Mouse (Mus musculus): ENCODE data around the gene Prrc2c. TPM values are rescaled to one million over a fixed set of nuclear protein-coding genes. Genes with fewer than 3 reads are reported as not detected.

Prrc2c gene
- polyA plus RNA-seq, 1 experiment from 2014 or later = 147 TPM

GRCm38 (mm10) chr1:162723610-162724009, 16.7 kb downstream of the Prrc2c start:
- no peaks in the 10 kb centered on the region for H3K9me3 ChIP-seq (ENCODE audit: control insufficient read depth, low read length)
- no peak for ATAC-seq (ENCODE audit: low read depth)
- H3K27ac ChIP-seq (ENCODE audit: low read length) = no peak overlapping the region
- H3K9ac ChIP-seq (ENCODE audit: low read length) = no peak overlapping the region
- peaks cover 15% of the 10 kb centered on the region for H3K36me3 ChIP-seq (ENCODE audit: control insufficient read depth, insufficient read depth, low read length)
- H3K4me3 ChIP-seq (ENCODE audit: low read length) = no peak overlapping the region
- no peaks in the 10 kb centered on the region for H3K27me3 ChIP-seq (ENCODE audit: control insufficient read depth, insufficient read depth, low read depth, low read length)
- H3K4me1 ChIP-seq (replicated peaks; ENCODE audit: control insufficient read depth, insufficient read depth, low read length) = no peaks in the 10 kb centered on the region
- no peak overlapping the region for H3K4me2 ChIP-seq (ENCODE audit: low read depth, low read length)

GRCm38 (mm10) chr1:162720645-162721044, 19.7 kb downstream of the Prrc2c start:
- no peak overlapping the region for H3K9ac ChIP-seq (ENCODE audit: low read length)
- no peaks in the 10 kb centered on the region for H3K4me1 ChIP-seq (replicated peaks; ENCODE audit: control insufficient read depth, insufficient read depth, low read length)
- H3K9me3 ChIP-seq (ENCODE audit: control insufficient read depth, low read length) = no peaks in the 10 kb centered on the region
- H3K27me3 ChIP-seq (ENCODE audit: control insufficient read depth, insufficient read depth, low read depth, low read length) = no peaks in the 10 kb centered on the region
- H3K4me3 ChIP-seq (ENCODE audit: low read length) = no peak overlapping the region
- no peak for ATAC-seq (ENCODE audit: low read depth)
- H3K36me3 ChIP-seq (ENCODE audit: control insufficient read depth, insufficient read depth, low read length) = peaks cover 32% of the 10 kb centered on the region
- H3K27ac ChIP-seq (ENCODE audit: low read length) = no peak overlapping the region
- 89% methylated on average over 2 of the region's 2 CpGs for WGBS
- no peak overlapping the region for H3K4me2 ChIP-seq (ENCODE audit: low read depth, low read length)

- Histone ChIP-seq H3K9ac (ENCODE audit: low read length) (no peak overlapping the region), H3K9me3 (ENCODE audit: control insufficient read depth, low read length) (no peaks in the 10 kb centered on the region), H3K4me3 (ENCODE audit: low read length) (no peak overlapping the region), H3K36me3 (ENCODE audit: control insufficient read depth, insufficient read depth, low read length) (peaks cover 40% of the 10 kb centered on the region), H3K27me3 (ENCODE audit: control insufficient read depth, insufficient read depth, low read depth, low read length) (no peaks in the 10 kb centered on the region), H3K4me1 (replicated peaks; ENCODE audit: control insufficient read depth, insufficient read depth, low read length) (no peaks in the 10 kb centered on the region), H3K4me2 (ENCODE audit: low read depth, low read length) (no peak overlapping the region), H3K27ac (ENCODE audit: low read length) (no peak overlapping the region)
- 65% methylated on average over 8 of the region's 8 CpGs for WGBS
- ATAC-seq (ENCODE audit: low read depth) = no peak
Observed at GRCm38 (mm10) chr1:162700389-162701066, 39.8 kb downstream of the Prrc2c start.

- H3K36me3 ChIP-seq (ENCODE audit: control insufficient read depth, insufficient read depth, low read length) = peaks cover 30% of the 10 kb centered on the region
- 92% methylated on average over 6 of the region's 6 CpGs for WGBS
- H3K9me3 ChIP-seq (ENCODE audit: control insufficient read depth, low read length) = no peaks in the 10 kb centered on the region
- no peak overlapping the region for H3K9ac ChIP-seq (ENCODE audit: low read length)
- H3K27ac ChIP-seq (ENCODE audit: low read length) = no peak overlapping the region
- ATAC-seq (ENCODE audit: low read depth) = no peak
- no peaks in the 10 kb centered on the region for H3K4me1 ChIP-seq (replicated peaks; ENCODE audit: control insufficient read depth, insufficient read depth, low read length)
- no peak overlapping the region for H3K4me3 ChIP-seq (ENCODE audit: low read length)
- H3K27me3 ChIP-seq (ENCODE audit: control insufficient read depth, insufficient read depth, low read depth, low read length) = no peaks in the 10 kb centered on the region
- H3K4me2 ChIP-seq (ENCODE audit: low read depth, low read length) = no peak overlapping the region
Observed at GRCm38 (mm10) chr1:162697866-162698265, 42.5 kb downstream of the Prrc2c start.

GRCm38 (mm10) chr1:162693721-162694120, 46.6 kb downstream of the Prrc2c start:
- Histone ChIP-seq H3K9me3 (ENCODE audit: control insufficient read depth, low read length) (no peaks in the 10 kb centered on the region), H3K9ac (ENCODE audit: low read length) (no peak overlapping the region), H3K4me2 (ENCODE audit: low read depth, low read length) (no peak overlapping the region), H3K4me1 (replicated peaks; ENCODE audit: control insufficient read depth, insufficient read depth, low read length) (no peaks in the 10 kb centered on the region), H3K27ac (ENCODE audit: low read length) (no peak overlapping the region), H3K36me3 (ENCODE audit: control insufficient read depth, insufficient read depth, low read length) (peaks cover 41% of the 10 kb centered on the region), H3K27me3 (ENCODE audit: control insufficient read depth, insufficient read depth, low read depth, low read length) (no peaks in the 10 kb centered on the region), H3K4me3 (ENCODE audit: low read length) (no peak overlapping the region)
- ATAC-seq (ENCODE audit: low read depth) = no peak
- 90% methylated on average over 2 of the region's 2 CpGs for WGBS

DNA sequence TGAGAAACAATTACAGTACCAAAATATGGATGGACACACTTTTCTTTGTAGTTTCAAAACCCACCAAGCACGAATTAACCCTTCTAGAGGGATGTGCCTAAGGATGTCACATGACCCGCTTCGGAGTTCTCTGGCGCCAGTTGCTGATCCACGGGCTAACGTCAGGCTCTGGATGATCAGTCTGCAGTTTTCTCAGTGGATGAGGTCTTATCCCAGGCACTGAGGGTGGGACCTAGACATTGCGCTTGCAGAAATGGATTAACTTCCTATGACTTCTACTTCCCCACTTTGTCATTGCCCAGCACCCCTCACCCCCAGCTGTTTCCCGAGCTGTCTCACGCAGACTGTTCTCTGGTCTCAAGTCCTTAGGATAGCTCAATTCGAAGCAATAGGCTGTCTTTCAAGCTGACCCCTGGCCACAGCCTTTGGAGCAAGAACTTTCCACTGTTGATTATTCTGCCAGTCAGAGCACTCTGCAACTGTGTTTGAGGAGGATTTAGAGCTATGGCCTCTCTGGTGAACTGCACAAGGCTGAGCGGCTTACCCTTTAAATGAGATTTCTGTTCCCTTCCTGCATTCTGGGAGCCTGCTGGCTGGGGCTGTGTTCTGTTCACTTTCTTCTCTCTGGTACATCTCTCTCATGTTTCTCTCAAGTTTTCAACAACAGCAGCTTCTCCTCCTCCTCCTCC, 74.7 kb downstream of the Prrc2c start:
- Histone ChIP-seq H3K4me2 (ENCODE audit: low read depth, low read length) (peak overlapping the region; percentile 67), H3K27ac (ENCODE audit: low read length) (no peak overlapping the region), H3K4me3 (ENCODE audit: low read length) (peak overlapping the region; percentile 40), H3K27me3 (ENCODE audit: control insufficient read depth, insufficient read depth, low read depth, low read length) (no peaks in the 10 kb centered on the region), H3K36me3 (ENCODE audit: control insufficient read depth, insufficient read depth, low read length) (peaks cover 8% of the 10 kb centered on the region), H3K9ac (ENCODE audit: low read length) (peak overlapping the region; percentile 62), H3K9me3 (ENCODE audit: control insufficient read depth, low read length) (no peaks in the 10 kb centered on the region), H3K4me1 (replicated peaks; ENCODE audit: control insufficient read depth, insufficient read depth, low read length) (peaks cover 2% of the 10 kb centered on the region; the same call in 1 of the 2 replicates)
- 2% methylated on average over 11 of the region's 11 CpGs for WGBS
- peak; percentile 84 for ATAC-seq (ENCODE audit: low read depth)

DNA sequence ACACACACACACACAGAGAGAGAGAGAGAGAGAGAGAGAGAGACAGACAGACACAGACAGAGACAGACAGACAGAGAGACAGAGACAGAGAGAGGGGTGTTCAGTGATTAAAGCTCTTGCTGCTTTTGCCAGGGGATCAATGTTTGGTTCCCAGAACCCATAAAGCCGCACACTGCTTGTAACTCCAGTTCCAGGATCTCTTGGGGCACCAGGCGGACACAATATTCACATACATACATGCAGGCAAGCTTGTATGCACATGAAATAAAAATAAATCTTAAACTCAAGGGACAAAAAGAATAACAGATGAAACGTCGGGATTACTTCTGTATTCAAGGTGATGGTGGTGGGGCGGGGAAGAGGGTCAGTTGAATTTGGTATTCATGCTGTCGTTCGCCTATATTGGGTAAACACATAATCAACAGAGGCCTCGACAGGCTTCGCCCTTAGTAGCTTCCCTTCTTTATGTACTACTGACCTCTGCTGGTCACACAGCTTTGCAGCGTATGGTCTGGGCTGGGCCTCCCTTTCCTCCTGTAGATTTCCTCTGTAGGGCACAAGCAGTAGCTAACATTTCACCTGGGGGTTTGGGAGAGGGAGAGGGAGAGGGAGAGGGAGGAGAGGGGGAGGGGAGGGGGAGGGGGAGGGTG, 75.4 kb downstream of the Prrc2c start:
- Histone ChIP-seq H3K9ac (ENCODE audit: low read length) (0 out of 2 replicates have a peak overlapping the region, but pooled peaks have one; percentile 15), H3K27me3 (ENCODE audit: control insufficient read depth, insufficient read depth, low read depth, low read length) (no peaks in the 10 kb centered on the region), H3K4me3 (ENCODE audit: low read length) (no peak overlapping the region), H3K4me1 (replicated peaks; ENCODE audit: control insufficient read depth, insufficient read depth, low read length) (peaks cover 6% of the 10 kb centered on the region), H3K9me3 (ENCODE audit: control insufficient read depth, low read length) (no peaks in the 10 kb centered on the region), H3K4me2 (ENCODE audit: low read depth, low read length) (peak overlapping the region; percentile 67), H3K36me3 (ENCODE audit: control insufficient read depth, insufficient read depth, low read length) (peaks cover under 1% of the 10 kb centered on the region; the same call in 1 of the 2 replicates), H3K27ac (ENCODE audit: low read length) (no peak overlapping the region)
- ATAC-seq (ENCODE audit: low read depth) = peak; percentile 97
- 15% methylated on average over 10 of the region's 10 CpGs for WGBS

- H3K4me2 ChIP-seq (ENCODE audit: low read depth, low read length) = no peak overlapping the region
- WGBS = 55% methylated on average over 11 of the region's 11 CpGs
- no peaks in the 10 kb centered on the region for H3K36me3 ChIP-seq (ENCODE audit: control insufficient read depth, insufficient read depth, low read length)
- no peaks in the 10 kb centered on the region for H3K9me3 ChIP-seq (ENCODE audit: control insufficient read depth, low read length)
- peaks cover 6% of the 10 kb centered on the region for H3K4me1 ChIP-seq (replicated peaks; ENCODE audit: control insufficient read depth, insufficient read depth, low read length)
- no peaks in the 10 kb centered on the region for H3K27me3 ChIP-seq (ENCODE audit: control insufficient read depth, insufficient read depth, low read depth, low read length)
- no peak overlapping the region for H3K27ac ChIP-seq (ENCODE audit: low read length)
- no peak overlapping the region for H3K9ac ChIP-seq (ENCODE audit: low read length)
- ATAC-seq (ENCODE audit: low read depth) = no peak
- no peak overlapping the region for H3K4me3 ChIP-seq (ENCODE audit: low read length)
Observed at GRCm38 (mm10) chr1:162660276-162660860, 80.0 kb downstream of the Prrc2c start.

DNA sequence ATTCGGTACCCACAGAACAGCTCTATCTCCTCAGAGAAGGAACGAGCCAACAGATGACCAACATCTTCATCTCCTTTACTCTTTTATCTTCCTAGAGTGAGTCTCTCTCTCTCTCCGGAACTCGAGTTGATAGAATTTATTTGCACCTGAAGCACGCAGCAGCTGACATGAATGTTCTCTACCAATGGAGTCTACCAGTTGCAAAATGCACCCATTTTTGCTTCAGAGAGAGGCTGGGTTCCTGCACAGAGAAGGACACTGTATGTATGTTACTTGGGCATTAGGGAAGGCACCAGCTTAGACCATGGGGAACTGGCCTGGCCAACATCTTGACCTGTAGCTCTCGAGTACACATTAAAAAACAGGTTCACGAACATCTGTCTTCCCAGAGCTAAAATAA, 82.2 kb downstream of the Prrc2c start, which contains the start of gene Myocos:
Gene Myocos (minus strand): TSS at position 101 of the 400 bp plus-strand sequence.
- 86% methylated on average over 7 of the region's 7 CpGs for WGBS
- Histone ChIP-seq H3K27me3 (ENCODE audit: control insufficient read depth, insufficient read depth, low read depth, low read length) (no peaks in the 10 kb centered on the region), H3K4me3 (ENCODE audit: low read length) (no peak within 1 kb of the TSS), H3K4me2 (ENCODE audit: low read depth, low read length) (no peak within 1 kb of the TSS), H3K9ac (ENCODE audit: low read length) (no peak within 1 kb of the TSS), H3K4me1 (replicated peaks; ENCODE audit: control insufficient read depth, insufficient read depth, low read length) (peaks cover 4% of the 10 kb centered on the region; the same call in 1 of the 2 replicates), H3K27ac (ENCODE audit: low read length) (no peak within 1 kb of the TSS), H3K9me3 (ENCODE audit: control insufficient read depth, low read length) (no peaks in the 10 kb centered on the region), H3K36me3 (ENCODE audit: control insufficient read depth, insufficient read depth, low read length) (no peaks in the 10 kb centered on the region)
- ATAC-seq (ENCODE audit: low read depth) = no peak

Data from lung, embryonic 16.5 days (tissue).